Mouse (Mus musculus) embryonic stem cell, embryonic (primary cell): ENCODE results near the gene Scrt2.
"Not testable (repeated sequence)": the region's sequence is repeated elsewhere in the genome, so short reads cannot be mapped to it uniquely, and the experiment has no call there.

Experiments
- CTCF ChIA-PET, 4 experiments: fragments of 300-600 bp in 2 of 4; fragments of 350-600 bp in 2 of 4; sonication (Branson Sonifier 250); formaldehyde crosslinking; loops; one replicate each; lab custom pipeline; 2022; ENCODE audit warnings: inconsistent platforms in 2 of 4; lab: Charles Lee
- POLR2A ChIA-PET, 4 experiments: fragments of 300-600 bp in 2 of 4; fragments of 350-600 bp in 2 of 4; sonication (Branson Sonifier 250); formaldehyde crosslinking; loops; one replicate each; lab custom pipeline; 2022; ENCODE audit warnings: antibody characterized with exemption in 4 of 4, inconsistent platforms in 1 of 4; lab: Charles Lee

The Scrt2 gene

DNA sequence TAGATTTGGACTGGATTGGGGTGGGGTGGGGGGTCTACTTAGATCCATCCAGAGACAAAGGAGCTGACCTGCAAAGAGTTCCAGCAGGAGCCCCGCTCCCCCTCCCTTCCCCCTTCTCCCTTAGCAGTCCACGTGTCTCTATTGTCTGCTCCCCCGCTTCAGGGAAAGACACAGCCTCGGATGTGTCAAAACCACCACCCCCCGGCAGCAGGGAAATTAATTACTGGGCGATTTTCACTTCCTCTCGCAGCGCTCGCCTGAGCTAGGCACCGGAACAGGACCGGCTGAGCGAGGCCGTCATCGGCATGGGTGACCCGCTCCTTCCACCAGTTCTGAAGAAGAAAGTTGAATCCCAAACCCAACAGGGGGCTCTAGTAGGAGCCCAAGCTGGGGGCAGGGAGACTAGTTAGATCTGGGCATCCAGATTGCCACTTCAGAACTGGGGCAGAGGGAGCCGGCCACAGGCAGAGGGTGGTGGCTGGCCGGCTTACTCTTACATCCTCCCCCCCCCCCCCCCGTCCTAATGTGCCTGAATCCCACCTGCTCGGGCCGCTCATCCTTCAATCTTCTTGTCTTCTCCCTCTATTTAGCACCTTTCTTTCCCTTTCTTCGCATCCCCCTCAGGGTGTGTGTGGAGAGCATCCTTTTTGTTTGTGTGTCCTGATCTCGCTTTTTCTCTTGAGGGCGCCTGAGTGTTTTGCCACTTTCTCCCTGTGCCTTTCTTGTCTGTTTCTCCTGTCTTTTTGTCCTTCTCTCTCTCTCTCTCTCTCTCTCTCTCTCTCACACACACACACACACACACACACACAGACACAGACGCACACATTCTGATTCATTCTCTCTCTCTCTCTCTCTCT lies at the start of gene Scrt2:
Gene Scrt2, plus strand, starts transcription at position 845 of the 857 bp plus-strand sequence.
- POLR2A ChIA-PET, result interaction anchor here in 1 of 4 experiments (0.6 to 1.1 kb wide), 3 partner anchors 13 to 72 kb away, joined by 3 read pairs; no protein-coding TSS in a partner anchor
- CTCF ChIA-PET, result interaction anchor here (0.6 to 4.8 kb wide), 4 partner anchors 8 to 205 kb away, joined by 3 to 25 read pairs (median 4); no protein-coding TSS in a partner anchor

- ChIA-PET POLR2A (interaction anchor here in 1 of 4 experiments (0.6 to 1.6 kb wide), 5 partner anchors 10 to 310 kb away, joined by 3 to 4 read pairs (median 3); no protein-coding TSS in a partner anchor), CTCF (interaction anchor here in 2 of 4 experiments (0.8 to 1.1 kb wide), 2 partner anchors 20 to 303 kb away, joined by 3 read pairs; partner anchors contain the start of gene Trib3 (in 1 of the 2))
Observed at GRCm38 (mm10) chr2:152040101-152040500, 41.2 kb upstream of the Scrt2 start.

DNA sequence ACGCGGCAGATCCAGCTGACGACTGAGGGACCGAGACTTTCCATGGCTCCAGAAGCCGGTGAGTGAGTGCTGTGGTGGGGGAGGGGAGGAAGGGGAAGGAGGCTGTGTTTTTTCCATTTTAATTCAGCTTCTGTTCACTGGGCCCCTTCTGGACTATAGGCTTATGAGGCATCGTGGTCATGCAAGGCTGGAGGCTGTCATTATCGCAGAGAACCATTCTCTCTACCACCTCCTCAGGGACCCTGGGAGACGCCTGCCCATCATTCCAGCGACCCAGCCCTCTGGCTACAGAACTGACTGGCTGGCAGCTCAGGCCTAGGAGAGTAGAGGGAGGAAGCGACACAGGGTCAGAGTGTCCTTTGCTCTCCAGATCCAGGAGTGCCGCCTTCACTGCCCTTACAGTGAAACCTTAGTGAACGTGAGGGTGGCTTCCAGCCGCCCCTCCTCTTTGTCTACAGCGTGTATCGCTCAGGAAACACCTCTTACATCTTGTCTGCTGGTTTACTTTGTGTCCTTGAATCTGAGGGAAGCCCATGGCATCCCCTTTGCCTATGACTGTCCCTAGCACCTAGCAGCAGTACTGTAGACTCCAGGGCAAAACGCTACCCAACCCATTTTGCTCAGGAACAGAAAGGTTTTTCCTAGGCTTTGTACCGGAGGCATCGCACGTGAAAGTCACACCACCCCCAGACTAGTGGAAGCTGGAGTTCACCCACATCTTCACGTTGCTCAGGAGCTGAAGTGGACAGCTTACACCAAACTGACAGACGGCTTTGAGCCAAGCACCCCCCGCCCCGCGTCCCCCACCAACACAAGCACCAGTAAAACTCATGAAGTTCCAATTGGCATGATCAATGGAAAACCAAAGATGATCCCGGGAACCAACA lies 34.0 kb upstream of the Scrt2 start:
- CTCF ChIA-PET, result interaction anchor here in 3 of 4 experiments (0.7 to 1.2 kb wide), 6 partner anchors 27 to 297 kb away, joined by 3 to 5 read pairs (median 3); partner anchors contain the start of gene Trib3 (in 2 of the 3)
- POLR2A ChIA-PET, result interaction anchor here in 3 of 4 experiments (0.7 to 2.2 kb wide), 16 partner anchors 9 to 297 kb away, joined by 3 to 9 read pairs (median 4); partner anchors contain the start of genes Tcf15 (in 1 of the 3) and Trib3 (in 1 of the 3)

DNA sequence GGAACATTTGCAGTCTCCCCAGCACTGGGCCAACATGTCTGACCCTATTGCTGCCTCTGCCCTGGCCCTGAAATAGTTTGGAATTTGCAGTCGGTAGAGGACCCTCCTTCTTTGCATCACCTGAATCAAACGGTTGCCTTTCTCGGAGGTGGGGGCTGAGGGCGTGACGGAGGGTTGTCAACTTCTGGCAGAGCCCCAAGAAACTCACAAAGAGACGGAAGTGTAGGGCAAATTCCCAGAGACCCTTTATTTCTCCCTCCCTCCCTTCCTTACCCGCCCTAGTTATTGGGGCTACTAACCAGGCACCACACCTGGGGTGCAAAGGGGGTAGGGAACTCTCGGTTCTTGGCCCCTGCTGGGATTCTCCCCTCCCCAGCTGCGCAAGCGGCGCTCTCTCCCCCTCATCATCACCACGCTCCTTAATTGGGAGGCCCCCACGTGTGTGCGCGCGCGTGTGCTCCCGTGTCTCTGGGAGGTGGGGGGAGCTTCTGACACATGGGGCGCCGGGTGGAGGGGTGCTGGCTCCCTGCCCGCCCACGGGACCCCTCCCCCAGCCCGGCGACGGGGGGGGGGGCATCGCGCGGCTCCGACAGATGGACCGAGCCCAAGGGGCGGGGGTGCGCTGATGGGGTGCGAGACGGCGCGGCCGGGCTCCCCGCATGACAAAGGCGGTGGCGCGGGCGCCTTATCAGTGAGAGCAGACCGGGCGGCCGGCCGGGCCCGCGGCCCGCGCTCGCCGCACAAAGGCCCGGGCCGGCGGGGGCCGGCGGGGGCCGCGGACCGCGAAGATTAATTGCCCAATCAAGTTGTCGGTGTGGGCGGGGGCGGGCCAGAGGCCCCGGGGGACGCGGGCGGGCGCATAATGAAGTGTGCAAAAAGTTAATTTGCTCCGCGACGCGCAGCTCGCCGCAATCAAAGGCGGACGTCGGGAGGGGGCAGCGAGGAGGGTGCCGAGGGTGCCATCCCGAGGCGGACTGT lies 33.0 kb upstream of the Scrt2 start:
- ChIA-PET POLR2A (interaction anchor here in 3 of 4 experiments (0.7 to 2.2 kb wide), 17 partner anchors 10 to 296 kb away, joined by 3 to 10 read pairs (median 4); partner anchors contain the start of genes Tcf15 (in 1 of the 3) and Trib3 (in 1 of the 3)), CTCF (interaction anchor here in 2 of 4 experiments (0.9 to 1.7 kb wide), 4 partner anchors 10 to 295 kb away, joined by 3 to 4 read pairs (median 4); no protein-coding TSS in a partner anchor)

DNA sequence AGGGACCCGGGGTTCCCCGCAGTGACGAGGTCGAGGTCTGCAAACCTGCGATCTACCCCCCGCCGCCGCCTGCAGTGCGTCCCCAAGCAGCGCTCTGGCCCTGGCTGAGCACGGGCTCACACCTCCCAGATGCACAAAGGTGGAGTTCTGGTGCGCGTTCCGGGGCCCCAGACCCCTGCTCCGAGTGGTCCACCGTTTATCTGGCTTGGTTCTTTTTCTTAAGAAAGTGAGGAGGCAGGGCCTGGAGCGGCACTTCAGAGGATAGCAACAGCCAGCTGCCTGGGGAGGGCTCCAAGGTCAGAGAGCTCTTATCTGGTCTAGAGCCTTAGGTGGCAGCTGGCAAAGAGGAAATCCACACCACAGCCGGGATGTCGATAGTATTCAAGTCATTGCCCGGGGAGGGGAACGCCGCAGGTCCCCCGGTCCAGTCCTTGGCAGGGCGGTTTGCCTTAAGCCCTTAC lies 32.3 kb upstream of the Scrt2 start:
- ChIA-PET CTCF (interaction anchor here (0.5 to 1.7 kb wide), 9 partner anchors 10 to 430 kb away, joined by 3 to 4 read pairs (median 3); partner anchors contain the start of gene Angpt4 (in 1 of the 4)), POLR2A (interaction anchor here in 3 of 4 experiments (0.6 to 1.8 kb wide), 17 partner anchors 9 to 1079 kb away, joined by 3 to 10 read pairs (median 3); partner anchors contain the start of gene Trib3 (in 1 of the 3))

DNA sequence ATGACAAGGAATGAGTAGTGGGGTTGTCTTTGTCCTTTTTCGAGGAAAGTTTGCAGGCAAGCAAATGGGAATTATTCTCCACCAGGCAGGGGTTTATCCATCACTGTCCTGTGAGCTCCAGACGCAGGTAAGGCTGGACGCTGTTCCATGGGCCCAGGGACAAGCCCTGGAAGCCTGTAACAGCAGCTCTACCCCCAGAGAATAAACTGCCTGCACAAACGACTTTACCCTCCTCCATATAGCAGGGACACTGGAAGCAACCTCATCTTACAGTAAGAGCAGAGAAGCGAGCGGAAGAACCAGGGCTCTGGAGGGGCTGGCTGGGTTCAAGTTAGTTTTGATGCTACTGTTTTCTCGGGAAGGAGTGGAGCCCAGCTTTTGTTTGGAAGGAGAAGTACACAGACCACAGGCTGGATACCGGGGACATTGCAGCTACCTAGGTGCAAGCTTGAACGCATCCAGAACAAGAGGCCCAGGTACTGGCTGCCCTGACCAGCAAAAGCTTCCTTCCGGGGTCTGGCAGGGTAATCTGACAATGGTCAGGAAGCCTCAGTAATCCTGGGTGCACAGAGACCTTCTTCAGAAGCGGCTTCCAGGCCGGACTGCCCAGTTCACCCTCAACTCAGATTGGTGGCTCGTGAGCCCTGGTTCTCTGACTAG lies 31.6 kb upstream of the Scrt2 start:
- CTCF ChIA-PET, result interaction anchor here (0.5 to 1.7 kb wide), 10 partner anchors 11 to 429 kb away, joined by 3 to 4 read pairs (median 3); partner anchors contain the start of gene Angpt4 (in 1 of the 4)

GRCm38 (mm10) chr2:152050316-152050715 lies 31.0 kb upstream of the Scrt2 start:
- POLR2A ChIA-PET, result interaction anchor here in 3 of 4 experiments (0.5 to 1.7 kb wide), 7 partner anchors 10 to 222 kb away, joined by 3 to 10 read pairs (median 3); no protein-coding TSS in a partner anchor
- CTCF ChIA-PET, result interaction anchor here in 2 of 4 experiments (1.1 to 1.3 kb wide), 4 partner anchors 30 to 313 kb away, joined by 3 to 4 read pairs (median 3); no protein-coding TSS in a partner anchor

More for the DNA sequence above, 31.6 kb upstream of the Scrt2 start:
- POLR2A ChIA-PET, result interaction anchor here in 3 of 4 experiments (0.5 to 1.8 kb wide), 18 partner anchors 9 to 1078 kb away, joined by 3 to 10 read pairs (median 3); partner anchors contain the start of gene Trib3 (in 1 of the 3)

DNA sequence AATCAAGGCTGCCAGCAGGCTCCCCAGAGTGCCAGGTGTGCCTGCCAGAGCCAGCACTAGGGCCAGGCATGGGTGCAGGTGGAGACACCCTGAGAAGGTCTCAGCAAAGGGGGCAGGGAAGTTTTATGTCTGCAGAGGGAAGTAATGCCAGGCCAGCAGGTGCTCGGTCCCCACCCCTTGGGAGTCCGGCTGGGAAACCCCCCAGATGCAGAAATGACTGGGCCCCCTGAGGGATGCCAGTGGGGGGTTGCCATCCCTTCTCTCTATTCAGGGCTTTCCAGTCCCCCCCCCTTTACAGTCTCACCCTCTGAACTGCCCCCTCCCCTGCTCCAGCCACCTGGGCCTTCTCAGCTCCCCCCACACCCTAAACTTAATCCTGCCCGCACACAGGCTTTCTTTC lies 29.3 kb upstream of the Scrt2 start:
- ChIA-PET CTCF (interaction anchor here in 2 of 4 experiments (0.6 kb wide), 2 partner anchors 67 to 186 kb away, joined by 3 read pairs; no protein-coding TSS in a partner anchor), POLR2A (interaction anchor here in 2 of 4 experiments (0.7 to 1.3 kb wide), 4 partner anchors 9 to 487 kb away, joined by 3 to 7 read pairs (median 4); no protein-coding TSS in a partner anchor)

DNA sequence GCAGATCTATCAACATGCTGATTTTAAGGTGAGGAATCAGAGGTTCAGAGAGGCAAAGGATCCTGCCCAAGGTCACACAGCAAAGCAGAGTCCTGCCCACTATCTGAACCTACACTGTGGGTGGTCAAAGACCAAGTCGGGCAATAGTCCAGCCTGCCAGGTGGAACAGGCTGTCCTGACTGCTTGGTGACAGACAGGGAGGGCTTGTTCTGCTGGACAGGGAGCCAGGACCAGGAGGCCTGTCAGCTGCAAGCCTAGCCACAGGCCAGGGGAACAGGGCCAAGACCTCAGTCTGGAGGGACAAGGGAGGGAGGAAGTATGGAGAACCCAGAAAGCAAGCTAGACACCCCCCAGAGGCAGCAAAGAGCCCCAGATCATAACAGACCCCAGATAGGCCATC lies 25.9 kb upstream of the Scrt2 start:
- ChIA-PET CTCF (interaction anchor here in 1 of 4 experiments (0.7 kb wide), 1 partner anchor 33 kb away, joined by 5 read pairs; no protein-coding TSS in a partner anchor), POLR2A (interaction anchor here in 2 of 4 experiments (0.5 to 1.2 kb wide), 2 partner anchors 20 to 1070 kb away, joined by 5 to 6 read pairs; no protein-coding TSS in a partner anchor)

- POLR2A ChIA-PET, result interaction anchor here in 2 of 4 experiments (0.6 to 1.7 kb wide), 4 partner anchors 18 to 123 kb away, joined by 3 to 8 read pairs (median 4); no protein-coding TSS in a partner anchor
Observed at GRCm38 (mm10) chr2:152056368-152057251, 24.7 kb upstream of the Scrt2 start.

GRCm38 (mm10) chr2:152057252-152057563 lies 24.1 kb upstream of the Scrt2 start:
- POLR2A ChIA-PET, result interaction anchor here in 2 of 4 experiments (0.6 to 1.7 kb wide), 2 partner anchors 17 to 123 kb away, joined by 3 read pairs; no protein-coding TSS in a partner anchor

More at GRCm38 (mm10) chr2:152056368-152057251, 24.7 kb upstream of the Scrt2 start:
- CTCF ChIA-PET, result interaction anchor here in 2 of 4 experiments (0.6 to 1.1 kb wide), 5 partner anchors 32 to 299 kb away, joined by 3 to 6 read pairs (median 3); no protein-coding TSS in a partner anchor

GRCm38 (mm10) chr2:152062817-152063216 lies 18.5 kb upstream of the Scrt2 start:
- CTCF ChIA-PET, POLR2A ChIA-PET: not testable (repeated sequence)

More at GRCm38 (mm10) chr2:152057252-152057563, 24.1 kb upstream of the Scrt2 start:
- CTCF ChIA-PET, result interaction anchor here in 2 of 4 experiments (0.6 to 1.1 kb wide), 3 partner anchors 32 to 66 kb away, joined by 3 to 6 read pairs (median 3); no protein-coding TSS in a partner anchor

DNA sequence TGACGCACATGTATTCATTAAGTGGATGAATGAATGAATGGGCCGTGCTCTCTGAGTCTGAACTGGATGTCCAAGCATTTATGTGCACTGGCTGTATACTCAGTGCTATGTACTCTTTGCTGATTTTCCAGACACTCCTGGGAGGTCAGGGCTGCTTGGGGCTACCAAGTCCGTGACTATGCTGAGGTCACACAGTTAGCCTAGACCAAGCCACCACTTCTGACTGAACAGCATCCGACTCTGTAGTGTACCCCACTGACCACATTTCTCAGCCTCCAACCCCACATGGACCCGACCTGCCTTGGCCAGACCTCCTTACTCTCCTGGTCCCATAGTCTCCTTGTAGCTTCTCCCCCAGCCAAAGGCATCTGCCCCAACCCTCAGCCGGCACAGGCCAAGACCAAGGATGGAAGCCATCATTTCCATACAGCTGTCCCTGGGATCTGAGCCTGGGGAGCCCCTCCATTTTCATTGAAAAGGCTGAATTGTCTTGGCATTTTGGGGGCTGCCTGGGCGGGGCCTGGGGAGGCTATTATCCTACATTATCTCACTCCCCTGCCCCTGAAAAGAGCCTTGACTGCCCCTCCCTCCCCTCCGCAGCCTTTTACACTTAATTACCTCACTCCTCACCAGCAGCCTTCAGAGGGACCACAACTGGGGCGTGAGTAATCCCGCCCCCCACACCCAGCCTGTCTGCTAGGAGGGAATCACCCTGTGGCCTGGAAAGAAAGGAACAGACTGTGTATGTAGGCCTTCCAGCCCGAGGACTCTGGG lies 12.5 kb upstream of the Scrt2 start:
- ChIA-PET POLR2A (interaction anchor here in 3 of 4 experiments (0.8 to 1.2 kb wide), 5 partner anchors 10 to 275 kb away, joined by 3 to 5 read pairs (median 3); partner anchors contain the start of genes Scrt2 (in 1 of the 3) and Trib3 (in 1 of the 3)), CTCF (interaction anchor here in 2 of 4 experiments (0.6 to 1.5 kb wide), 3 partner anchors 20 to 275 kb away, joined by 3 to 4 read pairs (median 3); partner anchors contain the start of gene Trib3 (in 1 of the 2))
